Mouse (Mus musculus): Measurements from ENCODE around the gene Kiss1r.

The Kiss1r gene

GRCm38 (mm10) chr10:79969124-79969568 is 52.4 kb downstream of the Kiss1r start:
- no peak for DNase-seq (ENCODE audit: low read depth, low spot score)

- DNase-seq (ENCODE audit: low read depth, low spot score), result no peak
These were observed 53.8 kb downstream of the Kiss1r start, which contains the start of gene Grin3b for GRCm38 (mm10) chr10:79970415-79971182. TSS of gene Grin3b (plus strand) at chr10:79970715.

- DNase-seq (ENCODE audit: low read depth, low spot score), result no peak
These were observed 54.4 kb downstream of the Kiss1r start for GRCm38 (mm10) chr10:79971183-79971497.
